Mouse (Mus musculus) G1E (cell line): ENCODE measurements at regions not wholly inside any gene's neighbourhood (a gene's known extent, or its start where the extent isn't known, plus 50 kb on each side); places are given as distances from the start of the nearest gene placed in this dataset.

ENCODE experiments used
- CTCF ChIP-seq: IDR thresholded peaks from 2 replicates; pipeline ENCODE4 v1.5.1; 2012; ENCODE audit warnings: low read depth, low read length, inconsistent platforms, mixed read lengths
- TAL1 ChIP-seq: conservative IDR thresholded peaks from 2 replicates; pipeline ENCODE4 v1.6.1; 2012; ENCODE audit warnings: low read depth, low read length, inconsistent platforms, mixed read lengths

DNA sequence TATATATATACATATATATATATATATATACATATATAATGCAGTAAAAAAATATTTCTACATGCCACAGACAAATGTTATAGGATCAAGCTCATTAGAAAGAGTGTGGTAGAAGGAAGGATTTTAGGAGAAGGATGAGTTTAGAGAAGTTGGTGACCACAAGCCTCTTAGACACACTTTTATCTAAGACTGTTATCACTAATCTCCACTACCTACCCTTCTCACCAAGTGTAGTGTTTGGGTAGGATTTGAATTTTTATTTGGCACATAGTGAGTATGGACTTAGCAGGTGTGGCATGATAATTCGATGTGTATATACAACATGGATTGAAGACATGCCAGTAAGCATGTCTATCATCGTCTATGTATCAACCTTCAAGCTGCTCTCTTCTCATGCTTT, 66.0 kb upstream of the Usp24 start:
- TF ChIP-seq CTCF (no peak), TAL1 (no peak)
